Mouse (Mus musculus): Measurements from ENCODE around the gene Olfr222. TPM values are rescaled to one million over a fixed set of nuclear protein-coding genes. Genes with fewer than 3 reads are reported as not detected.
A peak's percentile ranks its signal among the peaks of the same experiment; 100 is the strongest.
"Not testable (repeated sequence)": the region's sequence is repeated elsewhere in the genome, so short reads cannot be mapped to it uniquely, and the experiment has no call there.

Gene Olfr222
- not detected in 2 replicates for polyA plus RNA-seq (2015; fragmentation: Nextera tagmentation; extraction: Ambion mirVana)

GRCm38 (mm10) chr11:59576135-59576534, at the start of gene Olfr222:
Gene Olfr222, minus strand, starts transcription at chr11:59576235.
- H3K9me3 ChIP-seq (ENCODE audit: low read length); H3K4me2 ChIP-seq (ENCODE audit: low read depth, low read length); ATAC-seq; H3K9ac ChIP-seq (replicated peaks); H3K27ac ChIP-seq (ENCODE audit: low read depth); DNase-seq; H3K4me1 ChIP-seq (ENCODE audit: insufficient read depth); H3K4me3 ChIP-seq (ENCODE audit: low read depth, low read length); H3K36me3 ChIP-seq (replicated peaks; ENCODE audit: insufficient read depth, low read length): not testable (repeated sequence)
- 0 out of 2 replicates have a peak, but pooled peaks cover 11% of the 10 kb centered on the region for H3K27me3 ChIP-seq (ENCODE audit: insufficient read depth, low read length)

GRCm38 (mm10) chr11:59624017-59624630, 48.1 kb upstream of the Olfr222 start:
- Histone ChIP-seq H3K4me3 (ENCODE audit: low read depth, low read length) (no peak overlapping the region), H3K4me2 (ENCODE audit: low read depth, low read length) (no peak overlapping the region), H3K36me3 (replicated peaks; ENCODE audit: insufficient read depth, low read length) (no peaks in the 10 kb centered on the region), H3K27ac (ENCODE audit: low read depth) (no peak overlapping the region), H3K27me3 (ENCODE audit: insufficient read depth, low read length) (no peaks in the 10 kb centered on the region), H3K9ac (replicated peaks) (no peak overlapping the region), H3K9me3 (ENCODE audit: low read length) (no peaks in the 10 kb centered on the region), H3K4me1 (ENCODE audit: insufficient read depth) (no peaks in the 10 kb centered on the region)
- ATAC-seq (no peak), DNase-seq (peak; percentile 57)
- TF ChIP-seq CTCF (IDR thresholded peaks at IDR 0.05; ENCODE audit: low read depth) = peak; percentile 82
- no peak for TF ChIP-seq EP300 (IDR thresholded peaks at IDR 0.05; ENCODE audit: low read depth)
- 28% methylated on average over 6 of the region's 6 CpGs for WGBS (ENCODE audit: insufficient replicate concordance)

- no peak overlapping the region for H3K27ac ChIP-seq (ENCODE audit: low read depth)
- no peaks in the 10 kb centered on the region for H3K36me3 ChIP-seq (replicated peaks; ENCODE audit: insufficient read depth, low read length)
- H3K4me1 ChIP-seq (ENCODE audit: insufficient read depth) = no peaks in the 10 kb centered on the region
- no peaks in the 10 kb centered on the region for H3K27me3 ChIP-seq (ENCODE audit: insufficient read depth, low read length)
- WGBS (ENCODE audit: insufficient replicate concordance) = 54% methylated on average over 3 of the region's 3 CpGs
- H3K9me3 ChIP-seq (ENCODE audit: low read length) = no peaks in the 10 kb centered on the region
- no peak overlapping the region for H3K9ac ChIP-seq (replicated peaks)
- no peak for DNase-seq
- ATAC-seq = no peak
- TF ChIP-seq CTCF (IDR thresholded peaks at IDR 0.05; ENCODE audit: low read depth) (no peak), EP300 (IDR thresholded peaks at IDR 0.05; ENCODE audit: low read depth) (no peak)
- no peak overlapping the region for H3K4me2 ChIP-seq (ENCODE audit: low read depth, low read length)
- H3K4me3 ChIP-seq (ENCODE audit: low read depth, low read length) = no peak overlapping the region
Measured at GRCm38 (mm10) chr11:59622214-59622613, 46.2 kb upstream of the Olfr222 start.

- not testable (repeated sequence) for H3K4me2 ChIP-seq (ENCODE audit: low read depth, low read length); H3K36me3 ChIP-seq (replicated peaks; ENCODE audit: insufficient read depth, low read length); H3K9me3 ChIP-seq (ENCODE audit: low read length); H3K4me1 ChIP-seq (ENCODE audit: insufficient read depth); H3K27me3 ChIP-seq (ENCODE audit: insufficient read depth, low read length); DNase-seq; H3K27ac ChIP-seq (ENCODE audit: low read depth); H3K4me3 ChIP-seq (ENCODE audit: low read depth, low read length); ATAC-seq; H3K9ac ChIP-seq (replicated peaks)
- 54% methylated on average over 2 of the region's 2 CpGs for WGBS (ENCODE audit: insufficient replicate concordance)
Measured at GRCm38 (mm10) chr11:59616986-59617385, 41.0 kb upstream of the Olfr222 start.

GRCm38 (mm10) chr11:59614120-59614519, 38.1 kb upstream of the Olfr222 start:
- no peaks in the 10 kb centered on the region for H3K4me1 ChIP-seq (ENCODE audit: insufficient read depth)
- ATAC-seq (peak; percentile 33; the same call in 1 of the 2 replicates), DNase-seq (no peak)
- no peaks in the 10 kb centered on the region for H3K27me3 ChIP-seq (ENCODE audit: insufficient read depth, low read length)
- no peaks in the 10 kb centered on the region for H3K36me3 ChIP-seq (replicated peaks; ENCODE audit: insufficient read depth, low read length)
- no peaks in the 10 kb centered on the region for H3K9me3 ChIP-seq (ENCODE audit: low read length)
- no peak overlapping the region for H3K9ac ChIP-seq (replicated peaks)
- peak; percentile 49 for TF ChIP-seq CTCF (IDR thresholded peaks at IDR 0.05; ENCODE audit: low read depth)
- no peak for TF ChIP-seq EP300 (IDR thresholded peaks at IDR 0.05; ENCODE audit: low read depth)
- H3K27ac ChIP-seq (ENCODE audit: low read depth) = no peak overlapping the region
- 29% methylated on average over 4 of the region's 4 CpGs for WGBS (ENCODE audit: insufficient replicate concordance)
- H3K4me3 ChIP-seq (ENCODE audit: low read depth, low read length) = no peak overlapping the region
- no peak overlapping the region for H3K4me2 ChIP-seq (ENCODE audit: low read depth, low read length)

- Histone ChIP-seq H3K9ac (replicated peaks) (no peak overlapping the region), H3K4me1 (ENCODE audit: insufficient read depth) (no peaks in the 10 kb centered on the region), H3K27me3 (ENCODE audit: insufficient read depth, low read length) (no peaks in the 10 kb centered on the region), H3K4me2 (ENCODE audit: low read depth, low read length) (no peak overlapping the region), H3K4me3 (ENCODE audit: low read depth, low read length) (no peak overlapping the region), H3K36me3 (replicated peaks; ENCODE audit: insufficient read depth, low read length) (no peaks in the 10 kb centered on the region), H3K9me3 (ENCODE audit: low read length) (no peaks in the 10 kb centered on the region), H3K27ac (ENCODE audit: low read depth) (no peak overlapping the region)
- DNase-seq (no peak), ATAC-seq (no peak)
- TF ChIP-seq CTCF (IDR thresholded peaks at IDR 0.05; ENCODE audit: low read depth) = no peak
- TF ChIP-seq EP300 (IDR thresholded peaks at IDR 0.05; ENCODE audit: low read depth) = no peak
- 73% methylated on average over 5 of the region's 5 CpGs for WGBS (ENCODE audit: insufficient replicate concordance)
Measured at GRCm38 (mm10) chr11:59611646-59612045, 35.6 kb upstream of the Olfr222 start.

- TF ChIP-seq CTCF (IDR thresholded peaks at IDR 0.05; ENCODE audit: low read depth) = no peak
- no peak for TF ChIP-seq EP300 (IDR thresholded peaks at IDR 0.05; ENCODE audit: low read depth)
- Histone ChIP-seq H3K4me3 (ENCODE audit: low read depth, low read length) (no peak overlapping the region), H3K36me3 (replicated peaks; ENCODE audit: insufficient read depth, low read length) (no peaks in the 10 kb centered on the region), H3K9me3 (ENCODE audit: low read length) (no peaks in the 10 kb centered on the region), H3K27ac (ENCODE audit: low read depth) (no peak overlapping the region), H3K27me3 (ENCODE audit: insufficient read depth, low read length) (no peaks in the 10 kb centered on the region), H3K4me1 (ENCODE audit: insufficient read depth) (no peaks in the 10 kb centered on the region), H3K9ac (replicated peaks) (no peak overlapping the region), H3K4me2 (ENCODE audit: low read depth, low read length) (no peak overlapping the region)
- DNase-seq (no peak), ATAC-seq (no peak)
- 27% methylated on average over 1 of the region's 1 CpGs for WGBS (ENCODE audit: insufficient replicate concordance)
Measured at GRCm38 (mm10) chr11:59602287-59602686, 26.3 kb upstream of the Olfr222 start.
